Mouse (Mus musculus): ENCODE results near the gene Rad54l2.

GRCm38 (mm10) chr9:106756421-106756820, 32.6 kb downstream of the Rad54l2 start:
- TF ChIP-seq CTCF (IDR thresholded peaks at IDR 0.05; ENCODE audit: control insufficient read depth, insufficient read depth, insufficient read length) = no peak
- no peak for TF ChIP-seq USF1 (IDR thresholded peaks at IDR 0.05; ENCODE audit: low read depth)
- TF ChIP-seq MYOD1 (IDR thresholded peaks at IDR 0.05; ENCODE audit: control insufficient read depth, insufficient read length, low read depth) = no peak
- TF ChIP-seq MYOG (IDR thresholded peaks at IDR 0.05; ENCODE audit: control insufficient read depth, extremely low read depth, insufficient read length) = no peak
- no peak for TF ChIP-seq CEBPB (IDR thresholded peaks at IDR 0.05; ENCODE audit: low read depth)
